Mouse (Mus musculus) layer of hippocampus, postnatal 14 days (tissue): ENCODE measurements around the gene Tmem161a. TPM values are rescaled to one million over a fixed set of nuclear protein-coding genes. Genes with fewer than 3 reads are reported as not detected.

Source experiments
- DNase-seq, 2 experiments: peaks; one replicate each; pipeline ENCODE4 v3.0.0; 2021 to 2022; ENCODE audit warnings: low spot score in 2 of 2, mixed read lengths in 1 of 2
- long read RNA-seq, 2 experiments: library from polyadenylated mRNA; stranded (forward); transcript quantifications; one replicate each; pipeline ENCODE4 v2.0.0; 2021
- total RNA-seq, 2 experiments: library from RNA; stranded (reverse); gene quantifications; 2 replicates each; pipeline ENCODE4 v1.2.3; 2021

Tmem161a gene
- 10 to 100 TPM; 46.1 to 49.4 TPM for total RNA-seq
- long read RNA-seq, experiment 1, transcript Tmem161a-201 (12 exons, 3,018 nt) = major isoform, 7 of 37 reads
- long read RNA-seq, experiment 1, partial matches to known transcripts = 17 of 37 reads
- long read RNA-seq, experiment 1, other reads (novel, unspliced or antisense) = 11 of 37 reads
- long read RNA-seq, experiment 2, transcript Tmem161a-201 (12 exons, 3,018 nt) = major isoform, 9 of 54 reads
- long read RNA-seq, experiment 2, partial matches to known transcripts = 25 of 54 reads
- long read RNA-seq, experiment 2, other reads (novel, unspliced or antisense) = 19 of 54 reads

DNA sequence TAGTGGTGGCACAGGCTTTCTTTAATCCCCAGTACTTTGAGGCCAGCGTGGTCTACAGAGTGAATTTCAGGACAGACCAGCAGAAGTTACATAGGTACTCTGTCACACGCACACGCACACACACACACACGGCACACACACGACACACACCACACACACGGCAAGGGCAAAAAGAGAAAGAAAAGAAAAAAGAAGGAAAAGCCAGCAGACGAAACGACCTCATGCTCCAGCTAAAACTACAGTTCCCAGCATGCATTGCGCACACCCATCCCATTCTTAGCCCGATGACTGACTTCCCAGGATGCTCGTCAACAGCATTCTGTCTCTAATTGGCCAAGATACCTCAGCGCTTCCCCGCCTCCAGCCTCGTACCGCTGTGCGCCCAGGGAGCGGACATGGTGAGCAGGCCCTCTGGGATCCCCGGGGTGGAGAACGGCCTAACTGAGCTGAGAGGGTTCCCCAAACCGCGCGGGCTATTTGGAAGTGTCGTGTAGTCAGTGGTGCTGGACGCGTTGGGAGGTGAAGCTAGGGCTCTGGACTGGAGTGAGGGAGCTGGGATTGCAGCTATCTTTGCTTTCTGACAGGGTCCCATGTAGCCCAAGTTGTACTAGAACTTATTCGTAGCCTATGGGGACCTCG, at the start of gene Tmem161a:
TSS of gene Tmem161a (plus strand) at position 314 of the 639 bp plus-strand sequence.
- peak; percentile 89 to 96 for DNase-seq

DNA sequence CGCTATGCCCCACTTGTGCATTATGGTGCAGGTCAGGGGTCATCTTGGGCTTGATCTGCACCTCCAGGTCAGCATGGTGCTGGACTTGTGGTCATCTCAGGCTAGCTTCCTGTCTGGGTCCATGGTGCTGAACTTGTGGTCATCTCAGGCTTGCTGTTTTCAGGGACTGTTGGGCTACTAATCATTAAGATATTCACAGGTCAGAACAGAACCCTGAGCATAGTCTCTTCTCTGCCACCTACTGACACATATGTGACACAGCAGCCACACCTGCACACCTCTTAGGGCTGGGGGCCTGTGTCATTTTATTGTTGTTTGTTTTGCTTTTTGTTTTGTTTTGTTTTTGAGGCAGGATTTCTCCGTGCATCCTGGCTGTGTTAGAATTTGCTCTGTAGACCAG, 49.3 kb upstream of the Tmem161a start:
- DNase-seq = no peak

DNA sequence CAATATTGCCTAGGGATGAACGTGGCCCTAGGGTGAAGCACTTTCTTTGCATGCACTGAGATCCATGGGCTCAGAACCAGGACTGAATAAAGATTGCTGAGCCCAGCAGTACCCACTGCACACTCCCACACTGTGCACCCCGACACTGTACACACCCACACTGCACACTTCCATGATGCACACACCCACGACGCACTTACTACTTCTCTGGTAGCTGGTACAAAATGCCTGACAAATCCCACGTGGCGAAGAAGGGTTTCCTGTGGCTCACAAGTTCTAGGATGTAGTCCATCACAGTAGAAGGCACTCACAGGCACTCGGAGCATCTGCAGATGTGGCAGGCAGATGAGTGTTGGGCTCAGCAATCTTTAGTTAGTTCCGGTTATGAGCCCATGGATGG, 47.2 kb upstream of the Tmem161a start:
- DNase-seq = no peak

DNA sequence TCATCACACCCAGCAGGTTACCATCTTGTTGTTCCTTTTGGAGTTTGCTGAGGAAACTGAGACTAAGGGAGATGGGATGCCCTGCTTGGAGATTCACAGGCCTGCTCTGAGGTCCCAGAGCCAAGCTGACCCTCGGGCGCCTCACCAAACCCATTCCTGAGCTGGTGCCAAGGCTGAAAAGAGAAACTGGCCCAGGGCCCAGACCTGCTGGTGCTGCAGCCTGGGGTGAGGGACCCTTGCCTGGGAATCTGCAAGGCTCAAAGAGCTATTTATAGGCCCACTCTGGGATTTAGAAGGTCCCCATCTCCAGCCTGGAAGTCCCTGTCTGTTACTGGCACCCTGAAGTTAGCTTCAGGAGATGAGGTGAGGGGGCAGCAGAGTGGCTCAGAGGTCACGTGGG, 43.7 kb upstream of the Tmem161a start:
- DNase-seq = peak; percentile 66 to 85

DNA sequence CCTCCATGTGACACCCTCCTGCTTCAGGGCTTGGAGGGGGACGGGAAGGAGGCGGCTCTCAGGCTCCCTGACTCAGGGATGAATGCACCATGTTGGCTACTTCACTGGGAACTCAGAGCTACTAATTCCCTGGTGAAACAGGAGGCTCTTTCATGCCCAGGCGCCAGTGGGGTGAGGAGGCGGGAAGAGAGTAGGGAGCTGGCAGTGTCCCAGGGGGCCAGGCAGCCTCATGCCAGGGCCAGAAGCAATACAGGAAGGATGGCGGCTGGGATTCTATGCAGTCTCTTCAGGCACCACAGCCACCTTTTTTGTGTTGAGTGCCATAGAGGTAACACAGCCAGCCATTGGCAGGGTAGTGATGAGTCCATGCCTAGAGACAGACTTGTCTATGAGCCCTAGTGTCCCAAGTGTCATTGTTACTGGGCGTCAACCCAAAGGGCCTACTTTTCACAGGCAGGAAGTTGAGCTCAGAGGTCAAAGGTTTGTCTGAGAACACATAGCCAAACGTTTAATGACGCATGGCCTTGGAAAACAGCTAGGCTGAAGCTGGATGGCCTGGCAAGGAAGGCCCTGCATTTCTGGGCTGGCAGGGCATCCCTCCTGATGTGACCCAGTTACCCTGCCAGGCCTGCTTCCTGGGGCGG, 42.7 kb upstream of the Tmem161a start:
- peak; percentile 76 to 90 for DNase-seq

DNA sequence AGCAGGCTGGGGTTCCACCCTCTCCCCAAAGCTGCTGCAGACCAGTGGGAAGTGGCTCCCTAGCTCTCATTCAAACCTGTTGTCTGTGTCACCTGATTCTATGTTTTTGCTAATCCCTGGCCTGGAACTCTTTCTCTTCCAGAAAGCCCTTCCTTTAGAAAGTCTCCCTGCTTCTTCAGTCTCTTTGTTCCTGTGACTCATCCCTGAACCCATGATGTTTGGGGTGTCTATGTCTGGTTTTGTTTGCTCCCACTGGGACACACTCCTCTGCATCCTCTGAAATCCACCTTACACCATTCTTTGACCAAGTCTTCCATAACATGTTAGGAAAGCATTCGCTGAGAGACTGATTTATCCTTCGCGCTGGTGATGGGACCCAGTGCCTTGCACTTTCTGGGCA, 42.1 kb upstream of the Tmem161a start:
- no peak for DNase-seq

DNA sequence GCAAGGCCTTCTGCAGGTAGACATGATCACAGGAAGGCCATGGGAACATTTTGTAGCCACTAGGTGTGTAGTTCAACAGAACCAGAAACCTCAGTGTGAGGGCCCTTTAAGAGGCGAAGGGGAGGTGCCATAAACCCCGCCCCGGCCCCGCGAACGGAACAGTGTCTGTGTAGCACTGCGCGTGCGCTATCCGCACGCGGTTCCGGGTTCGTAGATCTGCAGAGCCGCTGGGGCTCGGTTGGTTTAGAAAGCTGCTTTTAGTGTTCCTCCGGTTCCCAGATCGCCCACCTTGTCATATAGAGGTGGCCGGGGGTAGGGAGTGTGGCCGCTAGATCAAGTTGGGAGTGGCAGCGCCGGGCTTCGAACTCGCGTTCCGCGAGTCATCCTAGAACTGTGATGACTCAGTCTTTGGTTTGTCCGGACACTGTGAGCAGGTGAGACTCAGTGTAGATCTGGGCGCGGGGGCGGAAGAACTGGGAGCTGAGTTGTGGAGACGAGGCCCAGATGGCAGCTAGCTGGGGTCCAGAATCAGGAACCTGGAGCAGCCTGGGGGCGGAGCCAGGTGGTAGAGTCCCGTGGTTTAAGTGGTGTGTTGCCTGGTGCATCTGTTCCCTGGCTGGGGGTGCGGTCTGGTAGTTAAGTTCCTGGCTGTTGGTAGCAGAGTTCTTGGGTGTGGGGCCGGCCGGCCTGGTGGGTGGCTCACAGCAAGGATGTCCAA, 40.8 kb upstream of the Tmem161a start, which contains the start of gene Nr2c2ap:
TSS of gene Nr2c2ap (plus strand) at position 168 of the 718 bp plus-strand sequence.
- peak; percentile 69 to 81 for DNase-seq

DNA sequence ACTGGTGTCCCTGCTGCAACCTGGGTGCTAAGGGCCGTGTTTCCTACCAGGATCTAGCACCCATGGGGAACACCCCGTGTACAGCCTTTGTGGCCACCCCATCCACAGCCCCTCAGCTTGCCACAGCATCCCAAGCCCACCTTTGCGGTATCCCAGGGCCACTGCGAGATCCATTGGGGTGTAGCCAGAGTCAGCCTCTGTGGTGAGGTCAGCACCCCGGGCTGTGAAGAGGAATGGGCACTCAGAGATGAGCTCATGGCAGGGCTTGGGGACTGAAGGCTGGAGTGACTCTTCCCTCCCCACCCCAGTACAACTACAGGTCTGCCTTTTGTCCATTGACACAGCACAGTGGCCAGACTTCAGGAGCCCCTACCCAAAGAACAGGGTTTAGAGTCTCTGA, 38.1 kb upstream of the Tmem161a start:
- no peak for DNase-seq

DNA sequence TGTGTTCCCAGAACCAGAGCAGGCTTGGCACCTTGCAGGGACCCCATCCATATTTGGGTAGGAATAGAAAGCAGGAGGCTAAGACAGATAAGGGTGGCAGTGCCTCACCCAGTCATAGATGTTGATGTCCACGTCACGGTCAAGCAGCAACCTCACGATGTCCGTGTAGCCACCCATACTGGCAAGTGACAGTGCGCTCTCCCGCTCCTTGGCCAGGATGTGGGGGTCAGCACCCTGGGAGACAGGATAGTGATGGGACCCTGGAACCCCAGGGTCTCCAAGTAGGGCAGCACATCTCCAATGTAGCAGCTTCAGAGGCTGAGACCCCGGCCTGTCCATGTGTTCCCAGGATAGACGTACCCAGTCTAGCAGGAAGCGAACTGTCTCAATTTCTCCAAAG, 37.2 kb upstream of the Tmem161a start:
- DNase-seq = no peak

DNA sequence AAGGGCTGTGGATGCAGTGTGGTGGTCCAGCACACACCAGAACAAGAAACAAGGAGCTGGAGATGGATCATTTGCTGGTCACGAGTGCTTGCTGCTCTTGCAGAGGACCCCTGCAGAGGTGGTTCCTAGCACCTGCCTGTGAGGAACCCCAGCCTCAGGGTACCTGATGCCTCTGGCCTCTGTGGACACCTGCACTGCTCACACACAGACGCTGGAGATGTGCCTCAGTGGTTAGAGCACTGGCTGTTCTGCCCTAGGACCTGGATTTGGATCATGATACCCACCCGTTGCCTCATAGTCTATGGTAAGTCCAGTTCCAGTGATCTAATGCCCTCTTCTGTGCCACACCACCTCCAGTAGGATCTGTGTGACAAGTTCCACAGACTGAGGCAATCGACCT, 35.6 kb upstream of the Tmem161a start:
- DNase-seq = no peak

DNA sequence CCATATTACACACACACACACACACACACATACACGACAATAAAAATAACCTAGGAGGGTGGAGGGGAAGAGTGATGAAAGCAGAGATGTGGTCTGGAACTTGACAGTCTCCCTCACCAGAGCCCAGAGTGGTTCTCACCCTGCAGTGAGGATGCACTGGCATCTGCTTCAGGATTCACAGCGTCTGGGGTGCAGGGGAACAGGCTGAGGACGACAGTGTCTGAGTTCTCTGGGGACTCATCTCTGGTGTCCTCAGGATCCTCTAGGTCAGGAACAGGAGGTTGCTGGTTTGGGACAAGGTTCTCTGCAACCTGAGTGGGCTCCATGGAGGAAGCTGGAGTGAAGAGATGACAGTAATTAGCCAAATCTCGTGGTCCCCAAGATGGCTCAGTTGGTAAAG, 34.3 kb upstream of the Tmem161a start:
- no peak for DNase-seq

DNA sequence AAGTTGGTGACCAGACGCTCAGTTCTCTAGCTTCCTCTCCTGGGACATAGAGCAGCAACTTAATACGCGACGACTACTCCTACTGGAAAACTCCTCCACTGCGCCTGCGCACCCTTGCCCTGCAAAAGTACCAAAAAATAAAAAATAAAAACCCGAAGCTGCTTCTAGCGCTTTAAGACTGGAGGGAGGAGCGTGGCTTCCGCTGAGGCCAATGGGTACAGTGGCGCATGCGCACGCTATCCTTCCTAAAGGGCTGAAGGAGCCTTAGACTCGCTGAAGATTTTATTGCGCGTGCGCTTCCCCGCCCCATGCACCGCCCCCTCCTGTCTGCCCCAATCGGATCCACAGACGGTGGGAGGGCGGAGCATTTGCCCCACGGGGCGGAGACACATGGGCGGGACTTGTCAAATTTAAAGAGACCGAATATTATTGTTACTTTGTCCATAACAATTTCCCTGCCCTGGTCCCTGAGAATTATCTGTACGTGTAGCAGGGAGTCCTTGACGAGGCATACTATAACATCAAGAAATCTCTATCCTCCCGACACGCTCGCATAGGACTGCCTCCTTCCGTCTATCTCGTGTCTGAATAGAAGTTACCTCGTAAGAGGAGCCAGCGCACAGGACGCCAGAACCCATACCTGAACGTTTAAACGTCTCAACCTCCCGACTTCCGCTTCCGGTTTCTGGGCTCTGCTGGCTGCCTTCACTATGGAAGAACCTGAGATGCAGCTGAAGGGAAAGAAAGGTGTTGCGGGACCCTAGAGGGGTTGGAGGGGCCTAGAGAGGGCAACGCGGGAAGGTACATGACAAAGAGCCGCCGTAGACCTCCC, 32.9 kb upstream of the Tmem161a start, which contains the start of the genes Rfxank, Borcs8 and Mef2b:
TSS of gene Rfxank (minus strand) at position 129 of the 832 bp plus-strand sequence.
TSS of gene Borcs8 (plus strand) at position 474 of the 832 bp plus-strand sequence.
TSS of gene Mef2b (plus strand) at position 686 of the 832 bp plus-strand sequence.
- DNase-seq = peak; percentile 96 to 99

DNA sequence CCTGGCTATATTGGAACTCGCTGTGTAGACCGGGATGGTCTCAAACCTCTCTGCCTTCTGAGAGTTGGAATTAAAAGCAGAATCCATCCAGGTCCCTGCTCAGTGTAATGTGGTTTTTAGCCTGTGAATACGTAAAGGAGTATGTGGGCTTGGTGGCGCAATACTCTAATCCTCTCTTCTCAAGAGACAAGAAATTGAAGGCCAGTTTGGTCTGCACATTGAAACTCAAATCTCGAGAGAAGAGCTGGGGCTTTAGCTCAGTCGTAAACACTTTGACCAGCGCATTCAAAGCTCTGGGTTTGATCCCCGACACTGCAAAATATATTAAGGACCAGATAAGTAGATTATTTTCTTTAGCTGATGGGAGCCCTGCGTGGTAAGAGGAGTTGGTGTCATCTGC, 32.2 kb upstream of the Tmem161a start:
- no peak for DNase-seq

DNA sequence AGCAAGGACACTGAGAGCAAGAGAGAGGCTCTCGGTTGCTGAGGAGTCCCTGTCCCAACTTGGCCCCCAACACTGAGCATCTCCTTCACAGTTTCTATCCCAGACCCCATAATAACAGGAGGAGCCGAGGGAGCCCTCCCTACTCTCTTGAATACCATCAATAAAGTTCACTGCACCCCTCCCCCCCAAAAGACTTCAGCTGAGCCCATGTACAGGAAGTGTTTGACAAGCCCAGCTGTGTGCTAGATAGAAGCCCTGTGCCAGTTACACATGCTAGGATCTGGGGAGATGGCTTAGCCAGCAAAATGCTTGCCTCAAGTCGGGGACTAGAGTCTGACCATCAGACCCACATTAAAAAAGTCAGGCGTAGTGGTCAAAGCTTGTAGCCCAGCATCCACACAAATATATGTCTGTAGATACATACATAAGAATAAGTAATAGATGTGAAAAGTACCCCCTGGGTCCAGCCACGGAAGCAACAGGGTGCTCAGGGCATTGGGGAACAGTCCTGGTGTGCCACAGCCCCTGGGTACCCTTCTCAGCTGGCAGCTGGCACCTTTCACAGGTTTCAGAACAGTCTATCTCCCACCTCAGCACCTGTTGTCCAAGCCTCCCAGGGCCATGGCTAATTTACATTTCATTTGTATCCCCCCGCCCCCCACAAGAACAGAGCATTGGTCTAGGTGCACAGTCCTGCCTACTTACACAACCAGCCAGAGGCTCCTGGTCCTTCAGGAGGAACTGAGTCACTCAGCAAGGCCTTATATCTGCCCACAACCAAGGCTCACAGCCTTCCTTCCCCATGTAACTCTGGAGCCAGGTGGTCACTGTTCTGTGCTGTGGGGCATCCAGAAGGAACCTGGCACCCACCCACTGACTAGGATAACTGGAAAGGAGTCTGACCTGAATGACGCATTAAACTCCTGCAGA, 24.2 kb upstream of the Tmem161a start:
- no peak for DNase-seq

DNA sequence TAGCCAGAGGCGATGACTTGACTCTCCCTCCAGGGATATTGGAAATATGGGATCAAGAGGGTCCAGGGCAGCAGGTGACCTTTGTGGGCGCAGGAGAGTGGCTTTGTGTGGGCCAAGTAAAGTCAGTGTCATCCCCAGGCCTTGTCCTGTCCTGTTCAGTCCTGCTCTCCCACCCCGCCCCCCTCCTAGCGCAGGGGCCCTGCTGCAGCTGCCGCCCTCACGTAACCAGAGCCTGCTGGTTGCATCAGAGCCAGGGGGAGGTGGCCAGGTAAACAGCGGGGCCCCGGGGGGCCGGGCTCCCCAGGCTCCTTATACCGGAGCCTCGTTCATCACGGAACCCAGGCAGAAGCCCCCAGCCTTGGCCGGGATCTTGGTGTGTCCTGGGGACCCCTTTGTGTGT, 22.0 kb upstream of the Tmem161a start:
- no peak for DNase-seq

DNA sequence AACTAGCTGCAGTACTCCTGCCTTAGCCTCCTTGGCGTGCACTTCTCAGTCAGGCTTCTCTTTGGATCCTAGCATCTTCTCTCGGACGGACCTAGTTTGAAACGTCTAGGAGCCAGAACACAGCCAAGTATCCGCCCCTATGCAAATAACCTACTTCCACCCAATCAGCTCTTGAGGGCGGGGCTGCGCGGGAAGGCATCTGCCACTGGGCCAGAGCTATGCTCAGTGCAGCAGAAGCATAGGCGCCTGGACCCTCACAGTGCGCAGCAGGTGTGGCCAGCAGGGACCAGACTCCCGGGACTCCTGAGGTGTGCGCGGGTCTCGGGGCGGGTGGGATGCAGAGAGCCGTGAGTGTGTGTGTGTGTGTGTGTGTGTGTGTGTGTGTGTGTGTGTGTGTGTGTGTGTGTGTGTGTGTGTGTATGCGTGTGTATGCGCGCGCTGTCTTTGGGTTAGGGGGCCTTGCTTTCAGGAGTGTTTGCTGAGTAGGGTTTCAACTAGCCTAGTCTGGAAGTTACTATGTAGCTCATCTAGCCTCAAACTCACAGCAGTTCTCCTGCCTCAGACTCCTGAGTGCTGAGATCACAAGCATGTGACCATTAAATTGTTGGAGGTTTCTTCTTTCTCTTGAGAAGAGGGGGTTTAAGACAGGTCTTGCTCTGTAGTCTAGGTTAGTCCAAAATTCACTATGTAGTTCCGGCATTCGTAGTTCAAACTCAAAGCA, 19.5 kb upstream of the Tmem161a start:
- DNase-seq = peak; percentile 30 to 57

DNA sequence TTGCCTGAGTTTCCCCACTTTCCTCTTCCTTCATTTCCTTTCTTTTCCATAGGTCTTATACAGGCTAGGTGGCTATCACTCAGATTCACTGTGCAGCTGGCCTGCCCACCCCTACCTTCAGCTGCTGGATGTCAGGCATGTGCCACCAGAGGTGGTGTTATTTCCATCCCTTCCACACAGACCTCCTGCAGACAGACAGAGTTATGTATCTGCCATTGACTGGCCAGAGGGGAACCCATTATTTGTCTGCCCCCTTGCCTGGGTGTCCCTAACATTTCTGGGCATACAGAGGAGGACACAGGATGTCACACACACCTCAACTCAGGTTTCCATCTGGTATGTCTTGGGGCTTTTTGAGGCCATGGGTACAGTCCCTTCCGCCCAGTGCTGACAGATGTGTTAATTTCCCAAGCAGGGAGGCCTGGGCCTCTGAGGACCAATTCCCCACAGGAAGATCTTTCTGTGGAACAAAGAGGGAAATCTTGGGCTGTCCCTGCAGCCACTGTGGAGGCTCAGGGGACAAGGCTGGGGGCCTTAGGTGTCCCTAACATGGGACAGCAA, 14.8 kb upstream of the Tmem161a start:
- DNase-seq = no peak
